Mouse (Mus musculus) adrenal gland (tissue): ENCODE results near the gene M1ap.

Source experiments
- intact Hi-C: fragments of 180-260 bp; cut with DNase I; formaldehyde crosslinking; loops from one replicate; pipeline ENCODE4 v1.15.1; 2025
- long read RNA-seq, 2 experiments: library from polyadenylated mRNA; unstranded; transcript quantifications; one replicate each; pipeline ENCODE4 v2.0.0; 2020; ENCODE audit warnings: borderline replicate concordance in 1 of 2; ENCODE audit not compliant: insufficient replicate concordance in 1 of 2

Gene M1ap
- long read RNA-seq, experiment 1 = 0 reads
- long read RNA-seq, experiment 2 = 0 reads

DNA sequence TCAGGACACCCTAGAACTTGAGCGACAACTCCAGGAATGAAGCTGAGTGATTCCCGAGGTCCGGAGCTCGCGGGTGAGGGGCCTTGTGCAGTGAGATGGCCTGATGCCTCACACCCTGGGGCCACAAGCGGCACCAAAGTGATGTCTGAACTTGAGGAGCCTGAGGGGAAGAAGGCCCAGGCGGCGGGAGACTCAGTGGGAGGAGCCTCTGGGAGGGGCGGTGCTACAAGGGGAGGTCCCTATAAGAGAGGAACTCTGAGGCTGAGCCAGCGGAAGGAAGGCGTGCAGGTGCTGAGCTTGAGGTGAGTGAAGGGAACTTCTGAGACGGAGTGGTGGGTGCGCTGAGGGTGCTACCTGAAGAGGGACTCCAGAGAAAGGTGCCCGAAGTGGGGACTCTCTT, at the start of gene M1ap:
TSS of gene M1ap (plus strand) at position 252 of the 400 bp plus-strand sequence.
- intact Hi-C loops = no loop called here

DNA sequence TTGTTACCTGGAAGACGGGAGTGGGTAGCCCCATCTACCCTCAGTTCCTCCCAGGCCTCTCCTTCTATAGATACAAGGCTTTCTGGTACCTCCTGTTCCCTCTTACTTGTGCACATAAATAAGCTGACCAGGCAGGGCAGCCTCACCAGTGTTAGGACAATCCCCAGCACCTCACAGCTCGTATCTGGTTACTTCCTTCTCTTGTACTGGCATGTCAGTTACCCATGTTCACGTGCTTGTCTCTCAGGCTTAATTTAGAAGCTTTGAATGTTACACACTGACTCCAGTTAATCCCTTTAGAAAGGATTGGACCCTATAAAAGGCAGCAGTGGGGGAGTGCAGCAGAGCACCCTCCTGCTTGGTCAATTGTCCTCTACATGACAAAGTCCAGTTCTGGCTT, 49.4 kb upstream of the M1ap start:
- intact Hi-C loops = no loop called here

DNA sequence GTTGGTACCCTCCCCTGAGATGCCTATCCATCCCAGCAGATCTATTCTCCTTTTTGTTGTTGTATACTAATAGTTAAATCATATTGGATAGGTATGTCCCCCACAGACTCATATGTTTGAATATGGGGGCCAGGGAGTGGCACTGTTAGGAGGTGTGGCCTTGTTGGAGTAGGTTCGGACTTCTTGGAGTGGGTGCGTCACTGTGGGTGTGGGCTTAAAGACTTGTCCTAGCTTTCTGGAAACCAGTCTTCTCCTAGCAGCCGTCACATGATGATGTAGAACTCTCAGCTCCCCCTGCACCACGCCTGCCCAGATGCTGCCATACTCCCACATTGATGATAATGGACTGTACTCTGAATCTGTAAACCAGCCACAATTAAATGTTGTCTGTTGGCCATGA, 48.5 kb upstream of the M1ap start:
- intact Hi-C loops = no loop called here

DNA sequence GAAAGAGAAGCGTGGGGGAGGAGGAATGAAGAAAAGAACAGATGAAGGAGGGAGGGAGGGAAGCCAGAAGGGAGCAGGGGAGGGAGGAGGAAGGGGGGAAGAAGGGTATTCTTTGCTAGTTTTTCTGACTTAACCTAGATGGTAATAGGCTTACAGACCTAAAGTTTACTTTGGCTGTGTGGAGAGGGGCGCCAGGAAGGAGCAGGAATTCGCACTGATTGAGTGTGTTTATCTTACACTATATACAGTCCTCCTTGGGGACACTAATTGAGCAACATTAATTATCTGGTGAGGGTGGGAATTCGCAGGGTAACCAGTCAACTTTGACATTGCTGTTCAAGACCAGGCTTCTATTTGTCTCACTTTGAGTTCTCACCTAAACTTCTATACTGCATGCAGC, 48.0 kb upstream of the M1ap start:
- intact Hi-C loops = no loop called here

DNA sequence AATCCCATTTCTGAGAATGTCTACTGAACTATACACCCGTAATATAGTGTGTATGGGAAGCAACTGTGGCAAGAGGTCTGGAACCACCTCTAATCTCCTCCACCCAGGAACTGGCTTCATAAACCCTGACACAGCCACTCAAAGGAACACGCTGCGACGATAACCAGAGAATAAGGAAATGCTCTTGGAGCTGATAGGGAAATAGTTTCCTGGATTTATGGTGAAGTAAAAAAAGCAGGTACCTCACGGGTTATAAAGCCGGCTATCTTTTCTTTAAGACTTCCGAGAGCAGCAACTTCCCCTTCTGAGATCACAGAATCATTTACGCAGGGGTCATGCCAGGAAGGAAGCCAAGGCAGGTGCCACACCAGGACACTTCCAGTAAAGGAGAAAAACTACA, 44.1 kb upstream of the M1ap start:
- intact Hi-C loops = no loop called here

DNA sequence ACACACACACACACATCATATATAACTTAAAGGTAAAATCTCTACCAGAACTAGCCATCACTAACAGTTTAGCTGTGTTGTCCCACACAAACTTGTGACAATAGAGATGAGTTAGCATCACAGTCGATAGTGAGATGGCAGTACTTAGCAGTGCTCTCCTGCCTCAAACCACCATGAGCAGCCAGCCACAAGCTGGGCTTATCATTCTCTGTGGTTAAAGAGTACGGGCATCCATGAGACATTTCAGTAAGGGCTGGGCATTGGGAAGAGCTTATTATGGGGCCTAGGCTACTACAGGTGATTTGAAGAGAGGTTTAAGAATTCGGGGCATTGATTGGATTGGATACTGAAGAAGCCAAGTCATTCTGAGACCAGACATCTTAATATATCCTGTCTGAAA, 39.7 kb upstream of the M1ap start:
- intact Hi-C loops = no loop called here

DNA sequence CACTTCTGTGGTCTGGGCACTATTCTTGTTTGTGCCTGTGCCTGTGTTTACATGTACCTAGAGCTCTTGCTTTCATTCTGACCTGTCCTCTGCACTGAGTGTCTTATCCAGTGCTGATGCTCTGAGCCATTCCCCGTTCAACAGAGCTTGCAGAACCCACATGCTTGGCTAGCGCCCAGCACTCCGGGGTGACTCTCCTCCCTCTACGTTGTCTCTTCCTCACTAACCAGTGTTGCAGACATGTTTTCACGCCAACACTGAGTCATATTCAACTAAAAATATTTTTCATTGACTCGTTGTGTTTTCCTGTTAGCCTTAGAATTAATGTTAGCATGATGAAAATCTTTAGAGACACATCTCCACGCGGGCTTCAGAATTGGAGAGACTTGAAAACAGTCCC, 38.7 kb upstream of the M1ap start:
- intact Hi-C loops = no loop called here

DNA sequence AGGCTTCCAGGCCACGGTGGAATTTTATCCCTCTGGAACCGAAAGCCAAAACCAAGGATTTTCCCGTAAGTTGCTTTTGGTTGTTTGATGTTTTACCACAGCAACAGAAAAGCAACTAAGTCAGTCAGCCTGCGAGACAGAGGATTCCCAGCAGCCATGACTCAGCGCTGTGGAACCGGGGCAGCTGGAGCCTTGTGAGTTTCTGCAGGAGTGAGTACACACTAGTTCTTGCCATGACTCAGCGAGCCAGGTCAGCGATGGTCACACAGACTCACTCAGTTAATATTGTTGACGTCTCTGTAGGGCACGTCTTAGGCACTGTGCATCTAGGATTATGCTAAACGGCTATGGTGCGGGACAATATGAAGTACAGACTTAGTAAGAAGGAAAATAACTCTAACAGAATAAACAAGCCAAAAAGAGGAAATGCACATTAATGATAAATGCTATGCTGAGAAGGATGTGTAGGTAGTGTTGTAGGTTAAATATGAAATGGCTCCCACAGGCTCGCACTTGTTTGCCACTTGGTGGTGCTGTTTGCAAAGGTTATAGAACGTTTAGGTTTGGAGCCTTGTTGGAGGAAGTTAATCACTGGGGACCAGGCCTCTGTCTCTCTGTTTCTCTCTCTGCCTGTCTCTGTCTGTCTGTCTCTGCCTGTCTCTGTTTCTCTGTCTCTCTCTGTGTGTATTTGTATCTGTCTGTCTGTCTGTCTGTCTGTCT, 37.4 kb upstream of the M1ap start:
- intact Hi-C loops = no loop called here

DNA sequence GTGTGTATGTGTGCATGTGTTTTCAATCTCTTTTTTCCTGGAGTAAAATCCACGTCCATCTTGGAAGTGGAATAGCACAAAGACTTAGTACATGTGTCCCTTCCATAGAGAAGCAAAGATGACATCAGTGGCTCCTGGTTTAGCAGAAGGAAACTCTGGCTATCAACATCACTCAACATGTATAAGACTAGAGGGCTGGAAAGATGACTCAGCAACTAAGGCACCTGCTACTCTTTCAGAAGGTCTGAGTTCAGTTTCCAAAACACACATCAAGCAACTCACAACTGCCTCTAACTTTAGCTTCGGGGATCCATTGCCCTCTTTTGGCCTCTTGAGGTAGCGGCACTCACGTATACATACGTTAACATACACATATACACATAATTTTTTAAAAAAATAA, 35.4 kb upstream of the M1ap start:
- intact Hi-C loops = no loop called here

DNA sequence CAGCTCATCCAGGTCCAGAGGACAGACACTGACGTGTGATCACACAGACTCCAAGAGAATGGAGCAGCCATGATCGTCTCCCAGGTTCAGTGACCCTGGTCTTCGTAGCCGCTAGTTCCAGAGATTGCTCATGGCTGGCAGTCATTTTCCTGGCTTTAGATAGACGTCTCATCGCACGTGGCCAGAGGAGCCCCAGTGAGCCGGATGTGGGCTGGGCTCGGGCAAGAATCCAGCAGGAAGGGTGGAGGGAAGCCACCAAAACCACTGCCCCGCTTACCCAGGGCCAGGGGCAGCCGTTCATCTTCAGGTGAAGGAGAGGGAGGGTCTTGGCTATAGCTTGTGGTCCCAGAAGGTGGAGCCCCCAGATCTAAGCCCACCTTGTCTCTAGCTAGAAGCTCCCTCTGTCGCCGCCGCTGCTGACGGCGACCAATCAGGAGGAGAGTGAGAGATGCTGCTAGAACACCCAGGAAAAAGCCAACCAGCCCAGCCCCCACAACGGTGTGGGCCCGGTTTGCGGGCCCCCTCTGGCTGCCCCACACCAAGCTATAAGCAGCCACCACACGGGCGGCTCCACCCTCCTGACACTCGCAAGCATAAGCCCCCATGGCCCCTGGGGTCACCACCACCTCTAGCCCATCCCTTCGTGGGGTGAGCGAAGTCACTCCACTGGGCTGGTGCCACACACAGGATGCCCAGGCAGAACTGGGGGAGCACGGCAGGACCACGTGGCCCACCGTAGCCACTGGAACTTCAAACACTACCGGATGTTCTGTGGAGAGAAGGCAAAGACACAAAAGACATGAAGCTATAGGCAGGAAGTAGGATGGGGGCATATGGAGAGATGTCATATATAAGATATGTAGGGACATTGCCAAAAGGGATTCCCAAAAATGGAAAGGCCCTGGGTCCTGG, 33.1 kb upstream of the M1ap start:
- intact Hi-C loops = no loop called here

DNA sequence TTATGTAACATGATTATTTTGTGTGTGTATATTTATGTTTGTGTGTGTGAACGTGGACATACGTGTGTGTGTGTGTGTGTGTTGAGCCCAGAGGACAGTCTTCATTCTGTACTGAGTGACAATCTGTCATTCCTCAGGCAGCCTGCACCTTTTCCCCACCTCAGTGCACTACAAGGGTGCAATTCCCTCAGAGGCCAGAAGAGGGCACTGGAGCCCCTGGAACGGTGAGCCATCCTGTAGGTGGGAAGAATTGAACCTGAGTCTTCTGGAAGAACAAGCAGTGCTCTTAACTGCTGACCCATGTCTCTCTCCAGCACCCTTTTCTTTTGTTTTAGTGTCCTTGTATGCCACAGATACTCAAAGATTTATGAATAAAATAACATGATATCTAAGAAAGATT, 30.8 kb upstream of the M1ap start:
- intact Hi-C loops = loop anchor here (2.0 kb wide), 1 partner anchor 55 kb away; no protein-coding TSS in a partner anchor

DNA sequence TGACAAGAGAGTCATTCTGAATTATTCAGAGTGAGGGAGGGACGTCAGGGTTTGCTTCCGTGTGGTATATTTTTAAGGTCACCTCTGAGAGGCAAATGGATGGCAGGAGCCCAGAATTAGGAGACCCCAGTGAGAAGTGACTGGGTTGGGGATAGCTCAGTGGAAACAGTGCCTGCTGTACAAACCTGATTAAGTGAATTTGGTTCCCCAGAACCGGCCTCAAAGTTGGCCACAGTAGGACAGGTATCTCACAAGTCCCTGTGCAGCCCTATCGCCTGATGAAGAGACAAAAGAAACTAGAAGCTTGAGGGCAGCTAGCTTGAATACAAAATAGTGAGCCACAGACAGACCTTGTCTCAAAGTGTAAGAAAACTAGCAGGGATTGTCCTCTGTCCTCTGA, 30.2 kb upstream of the M1ap start:
- intact Hi-C loops = loop anchor here (2.0 kb wide), 1 partner anchor 54 kb away; no protein-coding TSS in a partner anchor

DNA sequence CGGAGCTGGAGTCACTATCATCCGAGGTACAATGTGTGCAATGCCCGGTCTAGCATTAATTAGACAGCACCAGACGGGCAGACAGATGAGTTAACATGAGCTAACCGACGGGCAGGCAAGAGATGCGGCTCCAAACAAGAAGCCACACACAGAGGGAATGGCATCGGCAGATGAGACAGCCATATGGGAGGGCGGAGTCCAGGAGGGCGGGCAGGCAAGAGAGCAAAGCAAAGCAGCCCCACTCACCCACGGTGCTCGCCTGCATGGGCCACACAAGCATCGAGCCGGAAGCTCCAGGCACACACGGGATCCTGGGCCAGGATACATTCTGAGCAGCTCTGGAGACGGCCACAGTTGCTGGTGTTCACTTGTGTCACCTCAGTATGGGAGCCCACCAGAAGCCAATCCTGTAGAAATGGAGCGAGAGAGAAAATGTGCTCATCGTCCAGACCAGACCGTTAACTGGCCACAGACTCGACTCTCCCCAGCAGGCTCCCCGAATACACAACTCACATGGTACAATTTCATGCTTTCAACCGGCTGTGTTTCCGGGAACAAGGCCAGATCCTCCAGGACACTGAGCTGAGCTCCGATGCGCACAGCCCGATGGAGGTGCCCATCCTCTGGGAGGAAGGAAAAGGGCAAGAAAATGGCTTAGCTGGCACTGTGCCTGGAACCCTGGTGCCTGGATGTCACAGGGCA, 29.5 kb upstream of the M1ap start:
- intact Hi-C loops = loop anchor here (2.0 kb wide), 1 partner anchor 54 kb away; no protein-coding TSS in a partner anchor

DNA sequence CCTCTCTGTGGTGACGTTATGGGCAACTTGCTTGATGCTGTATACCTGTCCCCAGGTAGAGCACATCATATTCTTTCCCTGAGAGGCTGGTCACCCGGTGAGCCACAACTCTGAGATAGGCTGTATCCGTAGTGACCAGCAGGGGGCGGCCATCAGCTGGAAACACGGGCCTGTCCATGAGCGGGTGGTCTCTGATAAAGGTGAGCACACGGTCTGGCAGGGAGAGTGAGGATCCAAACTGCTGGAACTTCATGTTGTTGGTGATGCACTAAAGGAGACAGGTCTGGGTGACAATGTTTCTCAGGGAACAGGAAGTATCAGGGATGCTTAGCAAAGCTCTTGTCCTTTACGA, 28.9 kb upstream of the M1ap start:
- intact Hi-C loops = loop anchor here (2.0 kb wide), 1 partner anchor 53 kb away; no protein-coding TSS in a partner anchor

DNA sequence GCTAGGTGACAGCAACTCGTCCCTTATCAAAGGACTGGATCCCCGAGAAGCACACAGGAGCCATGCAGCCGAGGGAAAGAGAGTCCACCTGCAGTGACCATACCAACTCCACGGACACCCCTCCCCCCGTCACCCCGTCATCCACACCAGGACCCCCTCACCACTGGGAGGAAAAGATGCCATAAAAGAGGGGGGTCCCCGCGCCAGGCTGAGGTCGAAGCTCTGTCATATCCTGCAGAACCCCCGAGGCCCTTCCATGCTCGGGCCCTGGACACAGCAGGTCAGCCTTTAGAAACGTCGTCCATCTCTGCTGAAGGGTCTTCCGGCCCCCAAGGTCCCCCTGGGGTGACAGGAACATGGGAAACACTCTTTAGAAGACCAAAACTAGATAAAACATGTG, 28.3 kb upstream of the M1ap start:
- intact Hi-C loops = no loop called here

DNA sequence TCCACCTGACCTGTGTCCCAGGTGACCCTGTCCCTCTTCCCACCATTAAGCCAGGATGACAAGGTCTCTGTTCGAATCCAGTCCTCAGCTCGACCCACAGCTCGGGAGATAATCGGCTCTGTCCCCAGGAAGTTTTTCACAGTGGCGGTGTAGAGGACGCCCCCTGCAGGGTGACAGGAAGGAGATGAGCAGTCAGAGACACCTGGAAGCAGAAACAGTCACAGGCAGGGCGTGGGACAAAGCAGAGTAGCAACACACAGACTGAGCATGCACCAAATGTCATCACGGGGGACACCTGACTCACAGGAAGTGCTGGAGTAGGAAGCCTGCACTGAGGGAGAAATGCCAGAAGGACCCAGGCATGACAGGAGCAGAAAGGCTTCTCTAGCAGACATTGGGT, 27.2 kb upstream of the M1ap start:
- intact Hi-C loops = no loop called here

DNA sequence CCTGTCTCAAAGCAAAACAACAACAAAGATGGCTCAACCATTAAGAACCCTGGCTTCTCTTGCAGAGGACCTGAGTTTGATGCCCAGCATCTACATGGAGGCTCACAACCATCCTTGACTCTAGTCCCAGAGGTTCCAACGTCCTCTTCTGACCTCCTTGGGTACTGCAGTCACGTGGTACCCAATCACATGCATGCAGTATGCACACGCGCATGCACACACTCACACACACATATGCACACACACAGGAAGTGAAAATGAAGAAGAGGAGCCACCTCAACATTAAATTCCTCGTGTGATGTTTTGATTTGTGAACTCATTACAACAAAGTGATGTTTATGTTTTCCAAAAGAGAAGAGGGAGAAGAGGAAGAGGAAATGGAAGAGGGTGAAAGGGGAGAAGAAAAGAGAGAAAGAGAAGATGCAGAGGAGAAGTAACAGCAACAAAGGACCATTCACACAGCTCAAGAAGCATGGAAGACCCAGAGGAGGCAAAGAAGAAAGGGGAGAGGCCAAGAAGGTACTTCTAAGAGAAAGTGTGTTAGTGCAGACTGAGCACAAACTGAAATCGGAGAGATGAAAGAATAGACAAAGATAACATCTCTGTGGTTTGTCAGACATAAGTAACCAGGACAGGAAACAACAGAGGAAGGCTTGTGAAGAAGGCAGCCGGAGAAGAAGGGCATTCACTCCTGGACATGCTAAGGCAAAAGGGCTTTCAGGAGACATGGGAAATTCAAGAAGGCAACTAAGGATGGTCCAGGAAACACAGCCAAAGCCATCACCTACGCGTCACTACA, 25.1 kb upstream of the M1ap start:
- intact Hi-C loops = no loop called here

DNA sequence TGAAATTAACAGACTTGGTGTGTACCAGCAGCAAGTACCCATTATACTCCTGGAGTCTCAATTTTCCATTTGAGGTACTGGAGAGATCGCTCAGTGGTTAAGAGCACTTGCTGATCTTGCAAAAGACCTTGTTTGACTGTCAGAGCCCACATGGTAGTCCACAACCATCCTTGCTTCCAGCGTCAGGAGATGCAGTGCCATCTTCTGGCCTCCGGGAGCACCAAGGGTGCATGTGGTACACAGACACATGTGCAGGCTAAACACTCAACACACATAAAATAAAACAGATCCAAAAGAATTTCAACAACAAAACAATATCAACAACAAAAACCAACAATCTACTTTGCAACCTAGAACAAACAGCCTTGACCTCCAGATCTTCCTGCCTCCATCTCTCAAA, 21.7 kb upstream of the M1ap start:
- intact Hi-C loops = no loop called here

DNA sequence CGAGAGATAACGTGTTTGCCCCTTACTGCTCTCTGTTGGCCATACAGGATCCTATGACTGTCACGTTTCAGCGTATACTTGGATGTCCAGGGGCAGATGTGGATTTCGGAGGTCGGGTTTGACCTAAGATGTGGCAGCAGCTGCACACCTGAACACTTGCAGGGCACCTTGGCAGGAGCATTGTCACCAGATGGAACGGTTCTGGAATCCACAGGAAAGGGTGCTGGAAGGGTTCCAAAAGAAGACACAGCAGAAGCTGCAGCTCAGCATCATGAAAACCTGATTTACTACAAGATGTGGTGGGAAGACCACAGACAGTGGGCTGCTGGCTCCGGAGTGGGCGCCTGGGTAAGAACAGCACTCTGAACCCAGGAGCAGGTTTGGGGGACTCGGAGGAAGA, 20.6 kb upstream of the M1ap start:
- intact Hi-C loops = no loop called here

DNA sequence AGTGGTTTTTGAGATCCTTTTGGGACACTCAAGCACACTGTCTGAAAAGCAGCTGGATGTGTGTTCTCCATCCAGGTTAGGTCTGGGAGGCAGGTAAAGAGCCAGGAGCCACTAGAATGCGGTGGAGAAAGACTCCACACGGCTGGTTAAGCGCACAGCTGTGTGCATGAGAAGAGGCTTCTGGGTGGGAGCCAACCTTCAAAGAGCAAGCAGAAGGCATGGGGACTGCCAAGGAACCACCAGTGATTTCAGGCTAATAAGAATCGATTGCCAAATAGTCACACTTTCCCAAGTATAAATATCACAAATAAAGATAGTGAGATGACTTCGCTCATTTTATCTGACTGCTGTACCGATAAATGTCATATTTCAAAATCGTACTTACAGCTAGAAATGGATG, 20.2 kb upstream of the M1ap start:
- intact Hi-C loops = no loop called here

DNA sequence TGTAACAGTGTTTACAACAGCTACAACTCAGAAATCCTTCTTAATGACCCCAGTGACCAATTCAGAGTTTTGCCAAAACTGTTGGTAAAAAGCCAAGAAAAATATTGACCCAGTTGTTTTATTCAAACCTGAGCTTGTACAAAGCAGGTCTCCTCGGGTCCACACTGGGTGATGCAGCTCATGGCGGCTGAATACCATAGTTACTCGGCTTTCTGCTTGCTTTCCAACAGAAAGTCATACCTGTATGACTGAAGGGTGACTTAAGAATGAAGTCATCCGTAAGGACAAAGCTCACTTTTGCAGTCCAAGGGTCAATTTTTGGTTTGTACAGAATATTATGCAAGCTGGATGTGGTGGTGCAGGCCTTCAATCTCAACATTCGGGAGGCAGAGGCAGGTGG, 19.1 kb upstream of the M1ap start:
- intact Hi-C loops = no loop called here
